Mouse (Mus musculus) midbrain, embryonic 16.5 days (tissue): Measurements from ENCODE around the gene Ptprt. TPM values are rescaled to one million over a fixed set of nuclear protein-coding genes. Genes with fewer than 3 reads are reported as not detected.
A peak's percentile ranks its signal among the peaks of the same experiment; 100 is the strongest.

Source experiments
- ATAC-seq: fragments of 200-750 bp; cut with Nextera tagmentation; 2 replicates; pipeline ENCODE4 v1.8.0; 2017; ENCODE audit warnings: moderate TSS enrichment
- H3K27ac ChIP-seq: fragments of 300-500 bp; sonication (generic); 2 replicates; pipeline ENCODE4 v1.5.1; 2014; ENCODE audit warnings: mild to moderate bottlenecking, low read length, mixed read lengths
- H3K27me3 ChIP-seq: fragments of 300-500 bp; sonication (generic); 2 replicates; pipeline ENCODE4 v1.6.1; 2014; ENCODE audit warnings: low read depth, low read length, mixed read lengths; ENCODE audit not compliant: control insufficient read depth, insufficient read depth
- H3K36me3 ChIP-seq: fragments of 300-500 bp; sonication (generic); 2 replicates; pipeline ENCODE4 v1.6.1; 2014; ENCODE audit warnings: mild to moderate bottlenecking, low read length, moderate library complexity, mixed read lengths; ENCODE audit not compliant: control insufficient read depth, insufficient read depth
- H3K4me1 ChIP-seq: fragments of 300-500 bp; sonication (generic); 2 replicates; pipeline ENCODE4 v1.6.1; 2014; ENCODE audit warnings: mild to moderate bottlenecking, low read length, mixed read lengths; ENCODE audit not compliant: control insufficient read depth, insufficient read depth
- H3K4me2 ChIP-seq: fragments of 300-500 bp; sonication (generic); 2 replicates; pipeline ENCODE4 v1.6.1; 2014; ENCODE audit warnings: mild to moderate bottlenecking, low read length, mixed read lengths
- H3K4me3 ChIP-seq: fragments of 300-500 bp; sonication (generic); 2 replicates; pipeline ENCODE4 v1.5.1; 2014; ENCODE audit warnings: low read depth, mild to moderate bottlenecking, low read length, moderate library complexity, mixed read lengths
- H3K9ac ChIP-seq: fragments of 300-500 bp; sonication (generic); 2 replicates; pipeline ENCODE4 v1.6.1; 2014; ENCODE audit warnings: low read depth, low read length, mixed read lengths
- H3K9me3 ChIP-seq: fragments of 300-500 bp; sonication (generic); replicated peaks from 2 replicates; pipeline ENCODE4 v1.6.1; 2014; ENCODE audit warnings: mild to moderate bottlenecking, low read length, mixed read lengths; ENCODE audit not compliant: control insufficient read depth, poor library complexity, severe bottlenecking
- WGBS: fragments of 180-500 bp; shearing (Covaris S2); extraction: QIAGEN DNeasy Blood & Tissue Kit; methylation state at CpG from one replicate; pipeline ENCODE4 v1.1.7; 2014; 5-methylcytosine and 5-hydroxymethylcytosine counted together
- polyA plus RNA-seq: library from polyadenylated mRNA; unstranded; fragments of >200 nt; fragmentation: Nextera tagmentation; extraction: Ambion mirVana; gene quantifications from 2 replicates; pipeline ENCODE4 v1.2.1, GENCODE M21; 2015

Ptprt gene
- polyA plus RNA-seq, 1 experiment from 2014 or later: 12.4 TPM

GRCm38 (mm10) chr2:162661733-162662132, 786 bp upstream of the Ptprt start:
- Histone ChIP-seq H3K9ac (peak overlapping the region; percentile 87), H3K9me3 (no peaks in the 10 kb centered on the region), H3K36me3 (no peaks in the 10 kb centered on the region), H3K4me1 (peaks cover 35% of the 10 kb centered on the region), H3K27ac (peak overlapping the region; percentile 56), H3K4me2 (peak overlapping the region; percentile 87), H3K27me3 (no peaks in the 10 kb centered on the region), H3K4me3 (peak overlapping the region; percentile 83)
- WGBS: 7% methylated on average over 4 of the region's 4 CpGs
- 0 out of 2 replicates have a peak, but pooled peaks have one; percentile 34 for ATAC-seq

GRCm38 (mm10) chr2:162660231-162660940, 561 bp downstream of the Ptprt start:
- under 1% methylated on average over 36 of the region's 57 CpGs for WGBS
- H3K9me3 ChIP-seq: no peaks in the 10 kb centered on the region
- H3K27ac ChIP-seq: peak overlapping the region; percentile 56
- peak; percentile 26 for ATAC-seq
- peak overlapping the region; percentile 87 for H3K4me2 ChIP-seq
- peak overlapping the region; percentile 83 for H3K4me3 ChIP-seq
- H3K4me1 ChIP-seq: peaks cover 37% of the 10 kb centered on the region
- no peaks in the 10 kb centered on the region for H3K36me3 ChIP-seq
- peak overlapping the region; percentile 87 for H3K9ac ChIP-seq
- H3K27me3 ChIP-seq: no peaks in the 10 kb centered on the region

- ATAC-seq: no peak
- Histone ChIP-seq H3K9ac (peak overlapping the region; percentile 87), H3K9me3 (no peaks in the 10 kb centered on the region), H3K4me2 (peak overlapping the region; percentile 87), H3K4me3 (peak overlapping the region; percentile 83), H3K27ac (peak overlapping the region; percentile 64), H3K4me1 (peaks cover 37% of the 10 kb centered on the region), H3K27me3 (no peaks in the 10 kb centered on the region), H3K36me3 (no peaks in the 10 kb centered on the region)
- under 1% methylated on average over 18 of the region's 18 CpGs for WGBS
Measured at GRCm38 (mm10) chr2:162658997-162659396, 1.9 kb downstream of the Ptprt start.

GRCm38 (mm10) chr2:162657541-162657940, 3.4 kb downstream of the Ptprt start:
- no peaks in the 10 kb centered on the region for H3K9me3 ChIP-seq
- H3K36me3 ChIP-seq: no peaks in the 10 kb centered on the region
- H3K9ac ChIP-seq: no peak overlapping the region
- peak overlapping the region; percentile 35; the same call in 1 of the 2 replicates for H3K27ac ChIP-seq
- peak overlapping the region; percentile 87 for H3K4me2 ChIP-seq
- peaks cover 27% of the 10 kb centered on the region for H3K4me1 ChIP-seq
- peak overlapping the region; percentile 83 for H3K4me3 ChIP-seq
- 24% methylated on average over 7 of the region's 7 CpGs for WGBS
- H3K27me3 ChIP-seq: no peaks in the 10 kb centered on the region
- ATAC-seq: peak; percentile 57; the same call in 1 of the 2 replicates

GRCm38 (mm10) chr2:162654416-162654815, 6.5 kb downstream of the Ptprt start:
- no peak overlapping the region for H3K4me2 ChIP-seq
- H3K36me3 ChIP-seq: no peaks in the 10 kb centered on the region
- H3K9ac ChIP-seq: no peak overlapping the region
- no peaks in the 10 kb centered on the region for H3K27me3 ChIP-seq
- H3K27ac ChIP-seq: no peak overlapping the region
- H3K9me3 ChIP-seq: no peaks in the 10 kb centered on the region
- WGBS: 88% methylated on average over 4 of the region's 4 CpGs
- H3K4me3 ChIP-seq: no peak overlapping the region
- no peak for ATAC-seq
- H3K4me1 ChIP-seq: peaks cover 15% of the 10 kb centered on the region

GRCm38 (mm10) chr2:162638676-162639075, 22.3 kb downstream of the Ptprt start:
- 66% methylated on average over 4 of the region's 4 CpGs for WGBS
- H3K27ac ChIP-seq: no peak overlapping the region

GRCm38 (mm10) chr2:162637537-162637936, 23.4 kb downstream of the Ptprt start:
- Histone ChIP-seq H3K4me3 (no peak overlapping the region), H3K36me3 (no peaks in the 10 kb centered on the region), H3K27ac (no peak overlapping the region; the same call in 1 of the 2 replicates), H3K9me3 (no peaks in the 10 kb centered on the region), H3K9ac (no peak overlapping the region), H3K27me3 (peaks cover 9% of the 10 kb centered on the region), H3K4me2 (no peak overlapping the region), H3K4me1 (peaks cover 12% of the 10 kb centered on the region)
- ATAC-seq: no peak
- 47% methylated on average over 1 of the region's 1 CpGs for WGBS

More at GRCm38 (mm10) chr2:162638676-162639075, 22.3 kb downstream of the Ptprt start:
- no peak for ATAC-seq
- Histone ChIP-seq H3K27me3 (peaks cover 7% of the 10 kb centered on the region; the same call in 1 of the 2 replicates), H3K4me3 (no peak overlapping the region), H3K4me1 (peaks cover 12% of the 10 kb centered on the region), H3K9me3 (no peaks in the 10 kb centered on the region), H3K9ac (no peak overlapping the region), H3K4me2 (no peak overlapping the region), H3K36me3 (no peaks in the 10 kb centered on the region)

GRCm38 (mm10) chr2:162636387-162637009, 24.4 kb downstream of the Ptprt start:
- 36% methylated on average over 9 of the region's 9 CpGs for WGBS
- H3K27ac ChIP-seq: peak overlapping the region; percentile 68
- no peak overlapping the region for H3K9ac ChIP-seq
- peaks cover 9% of the 10 kb centered on the region for H3K27me3 ChIP-seq
- peak; percentile 72 for ATAC-seq
- no peaks in the 10 kb centered on the region for H3K9me3 ChIP-seq
- no peak overlapping the region for H3K4me2 ChIP-seq
- H3K4me3 ChIP-seq: no peak overlapping the region
- H3K36me3 ChIP-seq: no peaks in the 10 kb centered on the region
- peaks cover 12% of the 10 kb centered on the region for H3K4me1 ChIP-seq

GRCm38 (mm10) chr2:162634901-162635300, 26.0 kb downstream of the Ptprt start:
- H3K9me3 ChIP-seq: no peaks in the 10 kb centered on the region
- no peak overlapping the region for H3K27ac ChIP-seq
- H3K4me3 ChIP-seq: no peak overlapping the region
- no peak overlapping the region for H3K9ac ChIP-seq
- H3K36me3 ChIP-seq: no peaks in the 10 kb centered on the region
- H3K4me2 ChIP-seq: no peak overlapping the region
- peaks cover 12% of the 10 kb centered on the region for H3K4me1 ChIP-seq
- ATAC-seq: no peak
- WGBS: 18% methylated on average over 5 of the region's 5 CpGs
- peaks cover 9% of the 10 kb centered on the region for H3K27me3 ChIP-seq
